Mouse (Mus musculus) regulatory T cell (primary cell): Measurements from ENCODE around the gene Psmb2.

Experiments used
- in situ Hi-C: fragments of 300-600 bp; cut with MboI, MseI; formaldehyde crosslinking; loops from one replicate; pipeline ENCODE4 v1.15.1; 2025; ENCODE audit warnings: high pct_unique_total_duplicates

Psmb2 gene

DNA sequence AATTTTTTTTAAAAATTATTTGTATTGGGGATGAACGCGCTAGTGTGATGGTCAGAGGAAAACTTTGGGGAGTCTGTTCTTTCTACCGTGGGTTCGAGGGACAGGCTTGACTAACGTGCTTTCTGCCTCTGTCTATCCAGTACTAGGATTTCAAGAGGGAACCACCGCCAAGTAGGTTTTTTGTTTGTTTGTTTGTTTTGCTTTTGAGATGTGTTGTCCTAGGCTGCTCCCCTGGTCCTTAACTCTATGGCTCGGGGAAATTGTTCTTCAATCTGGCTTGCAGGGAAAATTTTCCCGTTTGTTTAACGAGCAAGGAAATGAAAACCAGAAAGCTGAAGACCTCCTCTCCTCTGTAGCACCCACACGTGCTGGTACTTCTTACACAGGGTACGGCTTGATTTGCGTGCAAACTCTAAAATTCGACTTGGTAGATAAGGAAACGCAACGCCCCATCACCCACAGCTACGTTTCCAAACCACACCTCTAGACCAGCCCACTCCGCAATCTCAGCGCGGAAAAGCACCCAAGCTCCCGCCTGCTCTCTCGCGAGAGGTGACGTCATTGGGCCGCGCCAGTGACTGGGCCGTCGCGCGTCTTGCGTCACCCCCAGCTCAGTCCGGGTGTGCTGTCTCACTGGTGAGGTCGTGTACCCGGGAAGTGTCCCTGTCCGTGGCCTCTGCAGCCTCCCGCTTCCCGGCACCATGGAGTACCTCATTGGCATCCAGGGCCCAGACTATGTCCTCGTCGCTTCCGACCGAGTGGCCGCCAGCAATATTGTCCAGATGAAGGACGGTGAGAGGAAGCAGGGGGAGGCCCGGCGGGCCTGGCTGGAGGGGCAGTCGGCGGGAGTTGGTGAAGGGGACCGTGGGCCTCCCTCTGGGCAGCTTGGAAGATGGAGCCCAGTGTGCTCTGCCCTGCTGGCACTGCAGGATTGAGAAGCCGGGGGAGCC is at the start of gene Psmb2:
Psmb2 (plus strand) TSS at position 577 of the 950 bp plus-strand sequence.
- in situ Hi-C loops, result no loop called here

DNA sequence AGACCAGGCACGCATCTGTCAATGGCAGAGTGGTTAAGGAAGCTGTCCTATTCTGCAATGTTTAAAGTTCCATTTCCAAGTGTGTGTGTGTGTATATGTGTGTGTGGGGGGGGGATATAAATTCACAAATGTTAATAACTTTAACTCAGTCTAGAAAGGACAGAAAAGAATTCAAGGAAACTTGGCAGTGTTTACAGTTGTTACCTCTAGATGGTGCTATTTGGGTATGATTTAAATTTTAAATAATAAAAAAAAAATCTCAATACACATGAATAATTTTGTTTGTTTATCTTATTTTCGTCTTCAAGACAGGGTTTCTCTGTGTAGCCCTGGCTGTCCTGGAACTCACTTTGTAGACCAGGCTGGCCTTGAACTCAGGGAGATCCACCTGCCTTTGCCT is 45.5 kb upstream of the Psmb2 start:
- in situ Hi-C loops, result no loop called here

DNA sequence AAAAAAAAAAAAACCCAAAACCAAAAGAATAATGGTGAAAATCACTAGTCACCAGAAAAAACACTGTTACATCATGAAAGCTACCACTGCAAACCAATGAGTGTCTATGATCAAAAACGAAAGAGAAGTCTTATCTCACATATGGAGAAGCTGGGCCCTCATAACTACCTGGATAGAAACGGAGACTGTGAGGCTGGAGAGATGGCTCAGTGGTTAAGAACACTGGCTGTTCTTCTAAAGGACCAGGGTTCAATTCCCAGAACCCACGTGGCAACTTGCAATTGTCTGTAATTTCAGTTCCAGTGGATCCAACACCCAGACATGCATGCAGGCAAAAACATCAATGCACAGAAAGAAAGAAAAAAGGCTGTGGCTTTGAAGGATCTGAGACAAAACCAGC is 44.8 kb upstream of the Psmb2 start:
- in situ Hi-C loops, result no loop called here

DNA sequence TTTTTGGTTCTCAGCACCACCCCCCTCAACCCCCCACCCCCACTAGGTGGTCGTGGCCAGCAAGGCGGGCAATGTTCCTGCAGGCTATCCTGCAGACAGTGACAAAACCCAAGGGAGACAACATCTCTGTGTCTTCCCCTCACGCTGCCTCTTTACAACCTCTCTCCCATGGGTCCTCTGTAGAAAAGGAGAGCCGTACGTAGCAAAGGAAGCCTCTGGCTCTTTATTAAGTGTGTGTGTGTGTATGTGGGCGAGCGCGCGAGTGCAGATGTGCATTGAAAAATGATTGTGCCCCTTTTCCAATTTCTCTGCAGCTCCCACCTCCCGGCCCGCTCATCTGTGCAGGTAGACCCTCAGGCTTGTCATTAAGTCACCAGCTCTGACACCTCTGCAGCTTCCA is 41.1 kb upstream of the Psmb2 start:
- in situ Hi-C loops, result no loop called here

DNA sequence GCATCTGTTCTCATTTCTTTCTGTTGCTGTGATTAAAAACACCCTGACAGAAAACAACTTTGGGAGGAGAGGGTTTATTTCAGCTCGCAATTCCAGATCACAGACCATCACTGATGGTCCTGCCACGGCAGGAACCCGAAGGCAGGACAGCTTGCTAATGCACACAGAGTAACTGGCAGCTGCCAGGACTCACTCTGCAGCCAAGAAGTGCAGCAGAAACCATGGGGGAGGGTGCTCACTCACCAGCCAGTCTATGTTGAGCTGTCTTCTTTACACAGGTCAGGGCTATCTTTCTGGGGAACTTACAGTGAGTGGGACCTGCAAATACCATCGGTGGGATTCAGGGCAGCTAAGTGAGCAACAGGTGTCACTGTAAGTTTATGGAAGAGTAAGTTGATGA is 40.0 kb upstream of the Psmb2 start:
- in situ Hi-C loops, result no loop called here

DNA sequence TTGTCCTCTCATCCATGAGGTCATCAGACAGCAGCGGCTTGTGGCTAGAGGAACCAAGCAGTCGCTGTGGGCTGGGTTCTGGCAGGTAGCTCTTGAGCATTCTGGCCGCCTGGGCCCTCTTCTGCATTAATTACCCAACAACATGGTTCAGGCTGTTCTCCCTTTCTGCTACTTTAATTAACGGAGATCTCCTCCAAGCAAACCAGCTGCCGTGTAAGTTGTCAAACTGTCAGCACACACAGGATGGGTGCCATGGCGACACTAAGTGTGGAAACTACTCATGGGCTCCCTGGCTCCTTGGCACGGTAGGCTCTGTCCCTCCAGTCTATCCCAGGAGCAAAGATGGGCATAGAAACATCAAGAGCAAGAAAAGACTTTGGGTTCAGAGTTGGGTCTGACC is 38.1 kb upstream of the Psmb2 start:
- in situ Hi-C loops, result no loop called here

DNA sequence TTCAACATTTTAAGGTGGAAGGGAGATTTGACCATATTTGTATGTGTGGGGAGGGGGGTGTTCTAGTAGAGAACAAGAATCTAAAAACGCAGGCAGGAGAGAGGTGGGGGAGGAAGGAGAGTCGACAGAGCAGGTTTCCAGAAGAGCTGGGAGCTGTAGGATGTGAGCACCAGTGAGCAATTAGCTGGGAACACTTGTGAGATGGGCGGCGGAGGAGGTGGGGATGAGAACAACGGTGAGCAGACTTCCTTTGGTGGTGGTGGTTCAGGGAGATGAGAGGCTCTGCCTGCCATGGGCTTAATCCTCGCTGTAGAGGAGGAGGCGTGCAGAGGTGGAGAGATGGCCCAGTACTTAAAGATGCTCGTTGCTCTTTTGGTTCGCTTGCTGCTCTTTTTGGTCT is 35.5 kb upstream of the Psmb2 start:
- in situ Hi-C loops, result no loop called here

DNA sequence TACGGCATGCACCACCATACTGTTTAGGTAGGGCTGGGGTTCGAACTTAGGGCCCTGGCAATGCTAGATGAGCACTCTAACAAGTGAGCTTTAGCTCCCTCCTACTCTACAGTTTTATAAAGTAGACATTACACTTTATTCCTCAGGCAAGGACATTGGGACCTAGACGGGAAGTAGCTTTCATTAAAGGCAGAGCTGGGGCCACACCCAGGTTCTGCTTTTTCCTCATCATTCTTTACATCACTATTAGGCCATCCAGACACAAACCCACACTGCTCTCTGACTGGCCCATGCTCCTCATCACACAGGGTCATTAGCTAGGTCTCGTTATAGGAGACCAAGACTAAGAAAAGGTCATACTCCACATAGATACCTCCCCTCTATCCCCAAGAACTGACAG is 33.6 kb upstream of the Psmb2 start:
- in situ Hi-C loops, result no loop called here

DNA sequence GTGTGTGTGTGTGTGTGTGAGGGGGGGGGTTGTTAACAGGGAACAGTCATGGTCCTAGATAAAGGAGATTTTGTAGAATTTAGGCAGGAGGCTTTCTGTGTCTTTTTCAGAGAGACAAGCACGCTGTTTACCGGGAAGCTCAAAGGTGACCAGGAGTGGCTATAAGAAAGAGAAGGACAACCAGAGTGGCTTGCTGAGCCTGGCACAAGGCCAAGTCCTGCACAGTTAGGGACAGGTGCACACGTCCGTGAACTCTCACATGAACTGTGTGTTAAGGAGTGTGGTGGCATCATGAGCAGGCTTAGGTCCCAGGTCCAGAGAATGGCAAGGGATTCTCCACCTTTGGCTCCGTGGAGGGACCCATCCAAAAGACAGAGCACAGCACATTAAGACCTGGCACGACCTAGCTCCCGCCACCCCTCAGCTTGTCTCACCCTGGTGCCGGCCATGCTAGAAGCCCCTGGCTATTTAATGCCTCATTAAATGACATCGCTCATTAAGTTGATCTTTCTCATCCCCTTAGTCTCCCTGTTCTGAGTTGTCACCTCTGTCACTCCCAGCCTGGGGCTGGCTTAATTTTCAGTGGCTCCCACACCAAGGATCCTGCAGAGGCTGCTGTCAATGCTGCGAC is 33.0 kb upstream of the Psmb2 start:
- in situ Hi-C loops, result no loop called here

DNA sequence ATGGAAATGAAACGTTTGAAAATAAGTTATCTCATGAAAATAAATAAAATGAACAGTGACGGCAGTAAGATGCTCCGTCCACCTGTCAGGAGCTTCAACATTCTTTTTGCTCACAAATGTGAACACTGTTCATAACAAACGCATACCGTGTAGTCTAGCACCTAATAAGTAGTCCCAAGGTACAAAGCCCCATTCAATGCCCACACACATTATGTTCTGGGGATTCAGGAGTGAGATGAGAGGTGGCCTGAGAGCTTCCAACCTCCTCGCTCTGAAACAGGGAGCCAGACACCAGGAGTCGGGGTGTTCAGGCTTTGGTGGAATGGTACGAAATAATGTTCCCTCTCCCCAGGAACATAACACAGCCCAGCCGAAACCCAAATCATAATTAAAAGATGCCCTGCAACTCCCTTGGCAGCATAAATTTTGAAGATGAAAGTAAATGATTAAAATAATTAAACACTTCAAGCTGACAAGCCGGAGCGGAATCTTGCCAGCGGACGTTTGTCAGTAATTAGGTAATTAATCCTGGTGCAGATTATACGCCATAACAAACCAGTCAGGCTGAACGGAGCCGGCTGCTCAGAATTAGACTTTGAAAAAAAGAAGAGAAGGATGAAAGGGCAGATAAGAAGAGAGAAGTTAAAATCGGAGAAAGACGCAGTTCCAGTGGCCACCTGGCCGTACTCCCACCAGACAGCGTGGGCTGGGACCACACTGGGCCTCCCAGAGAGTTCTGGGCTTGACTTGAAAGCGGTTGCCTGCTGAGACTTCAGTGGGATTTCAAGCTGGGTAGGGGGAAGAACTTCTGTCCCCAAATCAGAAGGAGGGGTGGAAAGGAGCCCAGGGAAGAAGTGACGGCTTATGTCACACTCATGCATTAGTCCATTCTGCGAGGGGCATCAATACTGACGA is 29.2 kb upstream of the Psmb2 start:
- in situ Hi-C loops, result no loop called here

DNA sequence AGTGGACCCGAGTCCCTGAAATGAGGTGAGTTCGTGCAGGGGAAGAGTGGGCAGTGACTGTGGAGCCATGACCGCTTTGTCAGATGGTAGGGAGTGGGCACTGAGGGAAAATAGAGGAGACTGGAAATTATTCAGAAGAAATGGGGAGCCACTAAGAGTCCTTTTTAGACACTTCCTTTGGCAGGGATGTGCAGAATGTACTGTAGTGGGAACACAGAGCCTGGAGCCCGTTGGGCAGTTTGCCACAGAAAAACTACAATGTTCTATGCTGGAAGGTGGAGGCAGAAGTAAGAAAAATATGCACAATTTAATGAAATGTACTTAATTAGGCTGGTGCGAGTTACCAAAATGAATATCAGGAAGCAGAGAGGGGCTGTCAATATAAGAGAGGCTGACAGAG is 24.3 kb upstream of the Psmb2 start:
- in situ Hi-C loops, result no loop called here

DNA sequence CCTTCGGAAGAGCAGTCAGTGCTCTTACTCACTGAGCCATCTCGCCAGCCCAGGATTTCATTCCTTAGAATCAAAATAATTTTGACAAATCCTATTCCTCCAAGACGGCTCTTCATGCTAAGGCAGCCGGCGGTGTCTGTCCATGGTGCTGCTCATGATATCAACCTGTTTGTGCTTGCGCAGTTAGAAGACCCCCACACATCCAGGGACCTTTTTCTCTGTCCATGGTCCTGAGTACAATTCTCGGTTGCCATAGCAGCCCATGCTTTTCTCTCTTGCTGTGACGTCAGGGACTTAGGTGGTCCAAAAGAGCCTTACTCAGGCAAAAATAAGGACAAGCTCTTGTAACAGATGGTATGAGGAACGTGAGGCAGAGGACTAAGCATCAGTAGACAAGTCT is 22.1 kb upstream of the Psmb2 start:
- in situ Hi-C loops, result no loop called here

DNA sequence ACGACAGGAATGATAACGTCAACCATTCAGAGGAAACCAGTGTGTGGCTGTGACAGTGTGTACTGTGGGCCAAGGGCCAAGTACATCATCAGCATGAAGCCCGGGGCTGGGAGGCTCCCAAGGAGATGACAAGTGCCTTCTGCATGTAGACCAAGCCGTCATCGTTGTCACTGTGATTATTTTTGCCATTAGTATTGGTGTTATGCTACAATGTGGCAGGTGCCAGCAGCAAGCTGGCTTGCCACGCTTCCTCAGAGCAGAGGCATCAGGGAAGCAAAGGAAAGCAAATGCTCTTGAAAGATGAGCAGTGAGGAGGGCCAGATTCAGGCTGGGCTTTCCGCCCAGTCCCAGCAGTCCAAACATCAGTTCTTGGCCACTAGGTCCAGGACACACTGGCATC is 16.2 kb upstream of the Psmb2 start:
- in situ Hi-C loops, result loop anchor here (5.0 kb wide), 1 partner anchor 39 kb away; no protein-coding TSS in a partner anchor

DNA sequence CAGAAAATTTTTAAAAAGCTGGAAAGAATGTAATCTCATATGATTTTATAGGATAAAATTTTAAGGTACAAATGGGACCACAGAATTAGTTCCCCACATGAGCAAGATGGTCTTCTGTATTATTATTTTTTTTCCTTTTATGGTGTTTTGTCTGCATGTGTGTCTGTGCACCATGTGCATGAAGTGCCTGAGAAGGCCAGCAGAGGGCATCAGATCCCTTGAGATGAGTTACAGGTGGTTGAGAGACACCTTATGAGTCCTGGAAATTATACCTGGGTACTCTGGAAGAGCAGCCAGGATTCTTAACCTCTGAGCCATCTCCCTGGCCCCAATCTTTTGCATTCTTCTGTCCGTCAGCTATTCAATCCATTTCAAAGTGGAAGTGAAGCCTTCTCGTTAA is 10.4 kb upstream of the Psmb2 start:
- in situ Hi-C loops, result no loop called here

DNA sequence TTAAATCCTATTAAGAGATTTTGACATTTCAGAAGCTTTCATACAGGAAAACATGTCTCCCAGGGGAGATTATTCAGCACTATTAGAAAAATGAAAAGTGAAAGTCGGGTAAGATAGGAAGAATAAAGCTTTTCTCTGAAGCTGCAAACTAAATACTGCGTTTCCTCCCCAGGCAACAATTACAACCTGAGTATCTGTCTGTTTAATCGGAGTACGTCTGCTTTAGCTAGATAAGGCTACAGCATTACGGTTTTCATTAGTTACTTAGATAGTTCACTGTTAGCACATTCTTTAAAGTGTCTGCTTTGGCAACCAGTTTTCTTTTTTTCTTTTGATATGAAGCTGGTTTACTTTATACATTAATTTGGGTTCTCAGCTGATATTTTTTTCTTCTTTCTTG is 4.9 kb downstream of the Psmb2 start:
- in situ Hi-C loops, result no loop called here

DNA sequence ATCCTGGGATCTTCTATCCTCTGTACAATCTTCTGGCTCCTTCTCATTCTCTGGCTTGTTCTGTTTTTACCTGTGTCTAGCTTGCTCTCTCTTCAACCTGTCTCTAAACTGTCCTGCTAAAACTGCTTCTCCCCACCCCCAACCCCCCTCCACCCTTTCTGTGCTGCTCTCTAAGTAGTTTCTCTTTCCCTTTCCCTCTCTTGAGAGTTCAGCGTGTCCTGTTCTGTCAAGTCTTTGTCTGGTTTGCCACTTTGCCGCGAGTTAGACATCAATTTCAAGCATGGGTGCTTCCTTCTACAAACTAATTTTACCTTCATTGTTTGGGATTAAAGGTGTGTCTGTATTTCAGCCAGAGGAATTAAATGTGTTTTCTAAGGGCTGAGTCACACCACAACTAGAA is 5.7 kb downstream of the Psmb2 start:
- in situ Hi-C loops, result no loop called here

DNA sequence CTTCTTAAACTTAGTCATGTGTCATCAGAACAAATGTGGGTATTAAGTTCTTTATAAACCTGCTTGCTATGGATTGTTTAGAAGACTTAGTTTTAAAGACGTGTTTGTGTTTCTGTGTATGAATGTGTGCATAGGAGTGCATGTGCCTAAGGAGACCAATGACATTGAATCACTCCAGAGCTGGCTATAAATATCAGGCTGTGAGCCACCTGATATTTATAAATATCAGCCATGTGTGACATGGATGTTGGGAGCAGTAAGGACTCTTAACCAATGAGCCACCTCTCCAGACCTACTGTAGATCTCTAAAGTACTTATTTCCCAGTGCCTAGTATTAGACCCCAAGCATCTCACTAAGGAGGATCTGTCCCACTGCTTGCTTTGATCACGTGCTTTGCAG is 12.0 kb downstream of the Psmb2 start:
- in situ Hi-C loops, result no loop called here

DNA sequence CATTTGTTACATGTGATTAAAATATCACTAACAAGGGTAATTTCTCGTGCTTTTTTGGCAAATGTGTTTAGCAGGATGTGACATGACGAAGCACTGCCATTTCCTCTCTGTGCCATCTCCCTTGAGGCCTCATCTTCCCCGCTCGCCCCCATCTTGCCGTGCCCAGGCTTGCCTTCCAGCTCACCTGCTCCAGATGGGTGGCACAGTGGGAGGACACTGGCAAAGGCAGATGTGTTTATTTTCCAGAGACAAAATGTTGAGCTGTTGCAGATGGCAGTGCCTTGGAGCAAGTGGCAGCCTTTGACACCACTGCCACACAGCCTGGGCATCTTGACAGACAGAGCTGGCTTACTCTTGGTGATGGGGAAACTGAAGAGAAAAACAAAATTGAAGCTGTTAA is 15.6 kb downstream of the Psmb2 start:
- in situ Hi-C loops, result no loop called here

DNA sequence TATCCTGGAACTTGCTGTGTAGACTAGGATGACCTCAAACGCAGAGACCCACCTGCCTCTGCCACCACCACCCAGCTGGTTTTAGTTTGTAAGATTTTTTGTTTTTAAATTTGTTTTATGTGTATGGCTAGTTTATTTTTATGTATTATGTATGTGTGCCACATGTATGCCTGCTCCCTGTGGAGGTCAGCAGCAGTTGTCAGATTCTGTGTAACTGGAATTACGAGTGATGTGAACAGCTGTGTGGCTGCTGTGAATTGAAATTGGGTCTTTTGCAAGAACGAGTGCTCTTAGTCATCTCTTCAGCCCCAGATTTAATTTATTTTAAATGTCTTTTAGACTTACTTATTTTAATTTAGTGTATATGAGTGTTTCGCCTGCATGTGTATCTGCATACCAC is 19.5 kb downstream of the Psmb2 start:
- in situ Hi-C loops, result no loop called here

DNA sequence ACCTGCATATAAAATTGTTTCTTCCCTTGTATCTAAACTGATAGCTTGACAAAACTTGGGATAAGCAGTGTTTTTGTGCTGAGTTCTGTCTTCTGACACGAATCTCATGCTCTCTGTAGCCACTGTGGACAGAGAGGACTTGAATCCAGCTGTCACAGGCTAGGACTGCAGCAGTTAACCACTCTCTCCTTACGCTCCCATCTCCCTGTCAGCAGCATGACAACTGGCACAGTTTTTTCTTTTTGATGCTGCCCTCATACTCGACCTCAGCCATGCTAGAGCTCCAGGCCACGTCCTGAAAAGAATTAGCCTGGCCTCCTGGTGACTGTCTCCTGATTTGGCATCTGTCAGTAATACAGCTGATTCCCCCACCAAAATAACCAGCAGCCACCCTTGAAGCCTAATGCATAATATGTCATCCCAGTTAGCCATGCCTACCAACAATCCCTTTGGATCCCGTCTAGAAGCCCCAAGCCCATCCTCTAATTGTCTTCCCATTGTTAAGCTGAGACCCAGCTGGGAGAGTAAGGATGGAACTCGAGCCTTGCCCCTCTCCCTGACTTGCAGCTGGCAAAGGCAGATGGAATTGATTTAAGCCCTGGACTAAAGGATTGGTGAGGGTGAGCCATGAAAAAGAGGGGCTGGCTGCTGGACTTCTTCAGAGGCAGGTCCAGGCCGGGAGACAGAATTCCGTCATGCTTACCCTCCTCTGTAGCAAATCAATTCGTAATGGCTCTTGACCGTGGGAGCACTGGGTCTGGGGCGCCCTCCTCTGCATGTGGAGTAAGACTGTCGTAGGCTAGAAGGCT is 29.4 kb downstream of the Psmb2 start:
- in situ Hi-C loops, result no loop called here

DNA sequence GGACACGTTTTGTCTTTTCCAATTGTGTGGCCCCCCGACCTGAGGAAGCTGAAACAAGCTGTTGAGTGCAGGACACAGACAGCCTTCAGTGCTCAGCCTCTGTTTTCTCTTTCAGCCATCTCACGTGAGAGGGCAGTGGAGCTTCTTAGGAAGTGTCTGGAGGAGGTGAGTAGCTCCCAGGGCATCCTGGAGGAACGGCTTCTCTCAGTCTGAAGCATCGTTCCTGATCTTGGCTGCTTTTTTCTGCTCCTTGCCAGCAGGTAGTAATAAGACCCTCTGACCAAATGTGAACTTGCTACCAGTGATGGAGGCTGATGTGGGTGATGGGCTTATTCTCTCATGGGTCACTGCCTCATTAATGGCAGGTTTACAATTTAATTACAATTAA is 30.0 kb downstream of the Psmb2 start:
- in situ Hi-C loops, result no loop called here
